Mouse (Mus musculus) ovary, postnatal 36 days (tissue): ENCODE results near the gene Nat9.
A peak's percentile ranks its signal among the peaks of the same experiment; 100 is the strongest.

Experiments used
- DNase-seq: peaks from one replicate; pipeline ENCODE4 v3.0.0; 2022; ENCODE audit warnings: low spot score, mixed read lengths

Nat9 gene

DNA sequence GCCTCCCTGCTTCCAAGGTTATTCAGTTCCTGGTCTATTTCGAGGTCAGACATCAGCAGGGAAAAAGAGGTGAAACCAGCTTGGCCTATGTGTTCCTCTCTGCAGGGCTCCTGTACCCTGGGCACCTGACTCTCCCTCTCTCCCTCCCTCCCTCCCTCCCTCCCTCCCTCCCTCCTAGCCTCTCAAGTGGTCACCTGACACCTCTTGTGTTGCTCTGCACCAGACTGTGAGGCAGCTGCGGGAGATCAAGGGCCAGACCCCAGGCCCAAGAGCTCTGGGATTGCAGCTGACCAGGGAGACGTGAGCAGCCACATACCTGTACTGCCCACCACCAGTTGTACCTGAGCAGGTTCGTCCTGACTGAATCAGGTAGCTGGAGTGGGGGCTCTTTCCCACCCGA lies 27.5 kb upstream of the Nat9 start:
- DNase-seq = no peak

DNA sequence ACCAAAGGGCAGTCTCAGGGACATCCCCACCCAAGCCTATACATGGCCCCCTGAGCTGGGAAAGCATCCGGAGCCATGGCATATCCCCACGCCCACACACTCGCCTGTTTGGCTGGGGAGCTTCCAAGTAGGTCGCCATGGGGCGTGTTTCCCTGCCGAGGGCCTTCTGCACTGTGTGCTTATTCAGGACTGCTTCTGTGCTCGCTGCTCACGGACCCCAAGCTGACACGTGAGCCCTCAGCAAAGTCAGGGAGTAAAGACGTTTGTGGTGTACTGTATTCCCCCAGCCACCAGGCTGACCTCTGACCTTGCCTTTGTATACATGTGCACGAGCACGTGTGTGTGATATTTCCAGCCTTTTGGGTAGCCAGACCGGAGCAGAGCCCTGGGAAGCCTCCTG lies 24.5 kb upstream of the Nat9 start:
- no peak for DNase-seq

GRCm38 (mm10) chr11:115209958-115210357 lies 22.3 kb upstream of the Nat9 start:
- DNase-seq = no peak

GRCm38 (mm10) chr11:115208776-115209732 lies 21.4 kb upstream of the Nat9 start:
- no peak for DNase-seq

DNA sequence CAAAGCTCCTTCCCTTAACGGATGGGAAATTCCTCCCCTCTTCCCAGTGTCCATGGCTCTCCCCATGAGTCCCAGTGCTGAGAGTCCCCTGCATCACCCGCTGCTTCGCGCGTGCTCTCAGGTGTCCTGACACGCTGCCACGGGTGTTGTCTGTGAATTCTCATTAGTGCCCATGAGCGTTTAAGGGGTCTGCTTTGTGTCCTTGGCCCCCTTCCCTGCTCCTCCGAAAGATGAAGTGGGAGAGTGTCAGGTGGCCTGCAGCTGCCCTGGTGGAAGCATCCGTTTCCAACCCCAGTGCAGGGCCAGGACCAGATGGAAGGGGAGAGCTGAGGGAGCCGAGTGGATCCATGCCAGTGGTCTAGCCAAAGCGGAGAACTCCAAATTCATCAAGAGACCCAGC lies 20.5 kb upstream of the Nat9 start:
- DNase-seq = no peak

DNA sequence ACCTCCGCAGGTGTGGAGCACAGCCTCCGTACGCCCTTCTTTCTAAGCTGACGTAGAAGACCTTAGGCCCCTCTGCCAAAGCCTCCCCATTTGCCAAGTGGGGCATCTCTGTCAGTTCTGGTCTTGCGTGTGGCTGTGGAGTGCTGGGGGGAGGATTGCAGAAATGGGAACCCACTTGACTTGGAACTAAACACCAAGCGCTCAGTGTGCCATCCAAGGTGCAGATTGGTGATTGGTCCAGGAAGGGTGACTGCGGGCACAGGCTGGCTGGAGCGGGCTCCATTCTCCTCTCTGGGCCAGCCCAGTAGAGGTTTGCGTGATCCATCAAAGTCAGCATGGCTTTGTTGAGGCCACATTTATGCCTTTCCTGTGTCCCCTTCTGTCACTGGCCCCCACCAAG lies 15.1 kb upstream of the Nat9 start:
- DNase-seq = no peak

- peak; percentile 80 for DNase-seq
These were observed 14.7 kb upstream of the Nat9 start for GRCm38 (mm10) chr11:115202316-115202715.

DNA sequence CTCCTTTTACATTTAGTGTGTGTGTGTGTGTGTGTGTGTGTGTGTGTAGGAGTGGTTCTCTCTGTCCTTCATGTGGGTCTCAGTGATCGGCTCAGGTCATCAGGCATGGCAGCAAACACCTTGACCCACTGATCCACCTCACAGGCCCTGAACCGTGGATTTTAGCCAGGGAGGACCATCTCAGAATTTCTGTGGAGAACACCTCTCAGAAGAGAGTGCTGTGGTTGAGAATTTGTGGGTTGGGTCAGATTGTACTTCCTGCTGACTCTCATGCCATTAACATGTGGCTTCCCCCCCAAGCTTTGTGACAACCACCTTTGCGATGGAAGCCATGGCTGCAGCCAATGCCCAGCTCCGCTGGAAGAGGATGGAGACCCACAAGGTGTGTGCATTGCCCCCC lies 12.9 kb upstream of the Nat9 start:
- DNase-seq = no peak

- no peak for DNase-seq
These were observed 11.3 kb upstream of the Nat9 start for GRCm38 (mm10) chr11:115198932-115199384.

DNA sequence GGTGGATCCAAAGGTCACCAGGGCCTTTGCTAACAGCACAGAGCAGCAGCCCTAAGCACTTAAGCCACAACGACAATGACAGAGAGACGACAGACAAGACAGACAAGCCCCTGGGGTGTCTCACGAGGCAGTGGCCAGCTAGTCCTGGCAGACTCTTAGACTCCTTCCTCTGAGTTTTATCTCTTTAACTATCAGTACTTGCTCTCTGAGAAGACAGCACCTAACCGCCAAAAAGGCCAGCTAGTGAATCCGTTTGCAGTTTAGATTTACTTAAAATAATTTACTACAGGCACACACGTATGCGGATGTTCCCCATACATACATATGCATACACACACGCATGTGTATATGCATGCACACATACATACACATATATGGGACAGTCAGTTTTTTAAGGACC lies 9.9 kb upstream of the Nat9 start:
- no peak for DNase-seq

GRCm38 (mm10) chr11:115195933-115196332 lies 8.3 kb upstream of the Nat9 start:
- no peak for DNase-seq

DNA sequence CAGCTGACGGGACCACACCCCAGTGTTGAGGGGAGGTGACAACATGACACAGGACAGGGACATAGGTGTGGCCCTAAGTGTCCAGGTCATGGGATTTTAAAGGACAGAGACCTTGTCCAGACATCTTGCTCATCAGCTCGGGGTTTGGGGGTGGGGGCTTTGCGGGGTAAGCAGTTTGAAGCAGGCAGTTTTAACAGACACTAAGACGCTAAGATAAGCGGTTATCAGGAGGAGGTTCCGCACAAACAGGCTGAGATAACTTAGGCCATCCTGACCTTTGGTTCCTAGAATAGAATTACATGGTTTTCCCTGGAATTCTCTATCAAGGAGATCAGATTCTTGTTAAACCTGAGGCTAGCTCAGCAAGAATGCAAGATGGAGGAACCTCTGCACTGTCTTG lies 7.0 kb upstream of the Nat9 start:
- DNase-seq = no peak

- DNase-seq = peak; percentile 38
These were observed 4.5 kb upstream of the Nat9 start for GRCm38 (mm10) chr11:115192180-115192579.

DNA sequence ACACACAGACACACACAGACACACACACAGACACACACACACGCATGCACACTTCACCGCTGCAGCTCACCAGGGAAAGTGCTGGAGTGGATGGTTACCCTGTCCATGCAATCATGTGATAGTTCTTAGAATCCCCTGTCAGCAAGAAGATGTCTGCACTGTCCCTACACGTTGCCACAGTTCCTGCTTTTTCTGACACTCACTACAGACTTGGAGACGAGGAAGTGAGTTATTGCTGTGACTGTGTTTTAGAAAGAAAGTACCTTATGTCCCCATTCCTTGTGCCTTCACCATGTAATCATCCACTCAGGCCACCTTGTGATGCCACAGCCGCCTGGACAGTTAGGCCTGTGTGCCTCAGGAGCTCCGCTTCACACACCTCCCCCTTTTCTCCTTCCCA lies 1.6 kb upstream of the Nat9 start:
- no peak for DNase-seq

DNA sequence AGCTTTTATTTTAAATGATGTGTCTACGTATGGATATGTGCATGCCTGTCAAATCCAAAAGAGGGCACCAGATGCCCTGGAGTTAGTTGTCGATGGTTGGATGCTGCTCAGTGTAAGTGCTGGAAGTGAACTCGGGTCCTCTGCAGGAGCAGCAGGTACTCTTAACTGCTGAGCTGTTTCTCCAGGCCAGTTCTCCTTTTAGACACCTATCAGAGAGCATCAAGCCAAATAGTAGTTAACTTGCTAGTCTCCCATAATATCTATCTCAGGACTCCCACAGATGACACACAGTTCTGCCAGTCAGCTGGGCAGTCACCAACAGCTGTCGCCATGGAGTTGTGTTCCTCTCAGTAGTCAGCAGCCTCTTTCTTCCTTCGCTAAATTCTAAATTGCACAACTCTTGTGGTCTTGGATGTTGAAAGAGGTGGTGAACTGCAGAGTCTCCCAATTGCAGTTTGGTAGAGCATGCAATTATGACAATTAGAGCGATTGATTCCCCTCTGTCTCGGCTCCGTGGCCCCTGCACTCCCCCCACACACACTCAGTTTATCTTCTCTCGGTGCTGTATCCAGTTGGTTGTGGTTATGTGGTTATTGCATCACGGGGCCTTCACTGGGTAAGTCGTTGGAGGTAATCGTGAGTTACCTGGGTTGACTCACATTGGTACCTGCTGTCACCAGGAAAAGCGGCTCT lies 1.0 kb upstream of the Nat9 start:
- DNase-seq = no peak

DNA sequence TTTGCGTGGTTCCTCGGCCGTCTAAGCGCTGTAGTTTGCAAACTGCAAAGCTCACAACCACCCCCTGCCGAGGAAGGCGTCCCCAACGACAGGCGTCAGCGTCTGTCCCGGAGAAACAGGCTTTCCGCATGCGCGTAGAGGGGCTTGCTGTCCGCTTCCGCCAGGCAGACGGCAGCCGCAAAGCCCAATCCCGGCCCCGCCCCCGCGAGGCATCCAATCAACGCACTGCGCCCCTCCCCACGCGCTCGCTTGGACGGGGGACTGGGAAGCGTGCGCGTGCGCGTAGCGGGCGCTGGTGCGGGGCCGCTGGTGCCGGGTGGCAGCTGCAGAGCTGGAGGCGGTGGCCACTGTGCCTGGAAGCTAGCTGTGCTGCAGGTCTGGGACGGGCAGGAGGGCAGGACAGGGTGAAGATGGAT lies 427 bp downstream of the Nat9 start, which contains the start of gene Tmem104:
TSS of gene Tmem104 (plus strand) at position 264 of the 416 bp plus-strand sequence.
- DNase-seq = peak; percentile 100

- no peak for DNase-seq
These were observed 2.7 kb downstream of the Nat9 start for GRCm38 (mm10) chr11:115184973-115185372.

DNA sequence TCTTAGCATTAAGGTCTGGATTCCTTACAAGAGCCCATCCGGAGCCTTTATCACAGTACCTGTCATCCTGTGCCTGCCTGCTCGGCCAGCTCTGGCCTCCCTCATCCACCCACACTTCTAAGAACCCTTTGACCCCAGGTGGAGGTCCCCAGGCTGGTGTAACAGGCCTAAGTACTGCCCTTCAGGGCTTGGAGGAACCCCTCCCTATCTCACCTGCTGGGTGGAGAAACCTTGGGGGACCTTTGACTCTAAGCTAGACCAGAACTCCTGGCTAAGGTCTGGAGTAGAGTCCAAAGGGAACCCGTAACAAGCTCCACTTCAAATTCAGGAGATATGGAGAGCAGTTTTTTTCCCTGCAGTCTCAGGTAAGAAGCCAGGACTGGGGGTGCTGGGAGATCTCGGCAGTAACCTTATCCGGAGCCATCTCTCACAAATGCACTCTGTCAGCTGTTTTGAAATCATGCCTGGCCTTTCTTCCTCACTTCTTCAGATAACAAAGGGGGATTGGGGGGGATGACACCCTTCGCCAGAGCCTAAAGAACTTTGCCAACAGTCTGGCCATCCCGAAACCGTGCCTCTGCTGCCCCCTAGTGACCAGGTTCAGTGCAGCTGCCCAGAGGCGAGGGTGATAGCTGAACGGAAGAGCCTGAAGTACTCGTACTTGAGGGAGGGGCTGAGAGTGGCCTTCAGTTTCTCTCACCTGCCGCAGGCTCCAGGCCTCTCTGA lies 5.6 kb downstream of the Nat9 start:
- peak; percentile 78 for DNase-seq

GRCm38 (mm10) chr11:115179881-115180280 lies 7.8 kb downstream of the Nat9 start:
- DNase-seq = no peak

GRCm38 (mm10) chr11:115179191-115179590 lies 8.5 kb downstream of the Nat9 start:
- no peak for DNase-seq

DNA sequence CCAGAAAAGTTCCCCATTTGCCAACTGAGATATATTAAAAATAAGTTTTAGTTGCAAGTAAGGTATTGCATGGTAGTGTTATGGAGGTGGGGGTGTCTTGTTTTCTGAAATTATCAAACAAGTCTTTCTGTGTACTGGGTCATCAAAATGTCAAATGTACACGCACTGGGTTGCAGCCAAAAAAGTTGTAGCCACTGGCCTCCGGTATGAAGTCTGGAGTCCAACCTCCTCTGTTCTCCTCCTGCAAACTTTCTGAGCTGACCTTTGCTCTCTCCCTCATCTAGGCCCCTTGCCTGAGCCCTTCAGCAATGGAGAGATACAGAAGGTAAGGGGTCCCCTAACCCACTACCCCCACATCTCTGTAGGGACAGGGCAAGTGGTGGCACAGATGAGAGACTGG lies 8.9 kb downstream of the Nat9 start:
- DNase-seq = no peak

- no peak for DNase-seq
These were observed 10.0 kb downstream of the Nat9 start for GRCm38 (mm10) chr11:115177559-115178195.
